Mouse (Mus musculus): Measurements from ENCODE around the gene Kirrel3.
A peak's percentile ranks its signal among the peaks of the same experiment; 100 is the strongest.

Kirrel3 gene

DNA sequence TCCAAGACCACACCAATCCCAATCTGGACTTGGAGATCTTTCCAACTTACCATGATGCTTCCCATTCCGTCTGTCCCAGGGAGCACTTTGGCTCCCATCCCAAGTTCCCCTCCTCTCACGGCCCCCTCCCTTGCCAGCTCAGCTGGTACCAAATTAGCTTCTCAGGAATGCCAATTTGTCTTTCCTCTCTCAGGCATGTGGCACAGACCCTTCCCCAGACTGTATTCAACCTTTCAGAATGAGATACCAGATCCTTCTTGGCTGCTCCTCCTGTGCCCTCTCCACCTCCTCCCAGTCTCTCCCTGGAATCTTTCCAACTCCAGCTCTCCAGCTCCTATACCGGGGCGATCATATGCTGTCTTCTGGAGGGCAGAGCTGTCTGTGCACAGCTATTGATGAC lies 264.2 kb downstream of the Kirrel3 start:
- DNase-seq (ENCODE audit: extremely low spot score, low spot score): no peak

DNA sequence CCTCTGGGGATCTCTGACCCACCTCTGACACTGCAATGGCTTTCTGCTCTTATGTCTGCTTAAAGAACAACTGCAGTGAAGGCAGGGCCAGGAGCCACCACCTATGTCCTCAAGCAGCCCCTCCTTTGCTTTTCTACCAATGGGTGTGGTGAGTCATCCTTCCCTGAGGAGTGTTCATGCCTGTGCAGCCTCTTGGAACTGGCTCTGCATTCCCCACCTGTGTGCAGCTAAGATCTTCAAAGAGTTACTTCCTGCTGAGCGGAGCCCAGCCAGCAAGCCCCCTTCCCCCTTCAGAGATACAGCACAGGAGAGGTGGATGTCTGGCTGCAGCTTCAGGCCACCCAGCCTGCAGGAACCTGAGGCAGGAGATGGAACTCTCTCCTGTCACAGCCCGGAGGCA lies 265.2 kb downstream of the Kirrel3 start:
- no peak for DNase-seq (ENCODE audit: extremely low spot score, low spot score)

DNA sequence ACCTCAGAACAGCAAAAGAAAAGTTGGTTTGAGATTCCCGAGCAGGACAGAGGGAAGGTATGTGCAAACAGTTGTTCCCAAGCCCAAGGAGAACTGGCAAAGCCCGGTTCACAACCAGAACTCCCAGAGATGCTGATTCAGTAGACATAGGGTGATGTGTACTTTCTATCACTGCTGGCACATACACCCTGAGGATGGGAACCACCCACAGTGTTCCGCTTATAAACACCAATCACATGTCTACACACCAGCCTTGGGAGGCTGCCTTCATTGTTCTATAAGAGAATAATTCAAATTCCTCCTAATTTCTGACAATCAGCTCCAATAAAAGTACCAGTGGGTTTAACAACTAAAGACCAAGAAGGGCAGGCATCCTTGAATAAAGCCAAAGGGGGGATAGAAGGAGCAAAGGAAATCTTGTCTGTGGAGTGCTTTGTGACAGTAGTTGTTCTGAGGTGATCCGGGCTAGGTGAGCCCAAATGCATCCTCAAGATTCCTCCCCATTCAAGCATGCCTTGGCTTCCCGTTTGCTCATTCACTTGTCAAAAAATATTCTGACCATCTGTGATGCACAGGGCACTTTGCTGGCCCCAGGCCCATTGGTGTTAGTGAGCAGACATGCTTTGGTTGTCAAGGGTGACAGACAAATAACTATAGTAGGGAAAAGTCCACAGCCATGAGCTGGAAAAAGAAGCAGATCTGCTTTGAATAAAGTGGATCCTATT lies 266.5 kb downstream of the Kirrel3 start:
- no peak for DNase-seq (ENCODE audit: extremely low spot score, low spot score)

DNA sequence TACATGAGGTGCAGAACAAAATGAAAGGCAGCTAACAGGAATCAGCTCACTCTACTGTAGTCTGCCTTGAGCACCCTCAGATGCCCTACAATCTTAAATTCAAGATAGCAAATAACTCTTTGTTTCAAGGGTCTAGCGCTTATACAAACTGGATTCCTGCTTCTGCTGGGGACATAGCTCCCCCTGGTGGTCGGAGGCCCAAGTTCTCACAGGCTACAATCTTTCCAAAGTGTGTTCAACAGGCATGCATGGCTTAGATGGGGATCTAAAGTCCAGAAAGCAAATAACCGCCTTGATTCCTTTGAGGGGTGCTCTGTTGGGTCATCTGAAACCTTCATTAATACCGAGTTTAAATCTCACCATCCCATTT lies 267.1 kb downstream of the Kirrel3 start:
- DNase-seq (ENCODE audit: extremely low spot score, low spot score): peak; percentile 77

DNA sequence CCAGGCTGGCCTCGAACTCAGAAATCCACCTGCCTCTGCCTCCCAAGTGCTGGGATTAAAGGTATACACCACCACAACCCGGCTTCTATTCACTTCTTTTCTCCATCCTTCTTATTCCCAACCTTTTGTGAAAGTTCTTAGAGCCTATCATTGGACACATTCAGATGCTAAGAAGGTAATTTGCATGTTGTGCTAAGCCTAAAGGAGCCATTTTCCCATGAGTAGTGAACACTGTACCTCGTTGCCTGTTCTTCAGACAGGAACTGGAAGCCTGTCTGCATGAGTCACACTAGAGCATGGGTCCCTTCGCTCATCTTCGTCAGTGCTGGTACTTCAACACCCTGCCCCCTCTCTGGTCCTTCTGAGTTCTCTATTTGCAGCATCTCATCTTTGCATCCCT lies 268.2 kb downstream of the Kirrel3 start:
- DNase-seq (ENCODE audit: extremely low spot score, low spot score): no peak

DNA sequence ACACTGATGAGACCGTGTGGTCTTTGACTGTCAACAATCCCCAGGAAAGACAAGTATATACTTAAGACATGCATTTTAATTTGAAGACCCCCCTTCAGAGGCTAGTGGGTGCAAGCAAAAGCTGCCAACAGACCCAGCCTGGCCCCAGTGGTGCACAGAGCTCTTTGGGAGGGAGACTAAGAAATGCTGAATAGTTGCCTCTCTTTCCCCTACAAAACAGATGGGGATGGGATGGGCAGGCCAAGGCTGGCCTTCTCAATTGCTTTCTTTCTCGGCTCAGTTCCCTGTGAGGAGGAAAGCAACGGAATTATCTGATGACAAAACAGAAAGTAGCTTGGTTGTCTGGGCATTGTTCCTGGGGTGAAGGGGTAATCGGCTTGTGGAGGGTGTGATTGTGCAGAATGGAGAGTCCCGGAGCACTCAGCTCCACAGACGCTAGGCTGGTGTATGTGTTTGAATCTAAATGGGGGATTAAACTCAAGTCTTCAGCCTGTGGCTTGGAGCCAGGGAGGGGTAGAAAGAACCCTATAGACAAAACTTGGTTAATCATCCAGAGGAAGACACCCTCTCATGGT lies 268.9 kb downstream of the Kirrel3 start:
- DNase-seq (ENCODE audit: extremely low spot score, low spot score): no peak

DNA sequence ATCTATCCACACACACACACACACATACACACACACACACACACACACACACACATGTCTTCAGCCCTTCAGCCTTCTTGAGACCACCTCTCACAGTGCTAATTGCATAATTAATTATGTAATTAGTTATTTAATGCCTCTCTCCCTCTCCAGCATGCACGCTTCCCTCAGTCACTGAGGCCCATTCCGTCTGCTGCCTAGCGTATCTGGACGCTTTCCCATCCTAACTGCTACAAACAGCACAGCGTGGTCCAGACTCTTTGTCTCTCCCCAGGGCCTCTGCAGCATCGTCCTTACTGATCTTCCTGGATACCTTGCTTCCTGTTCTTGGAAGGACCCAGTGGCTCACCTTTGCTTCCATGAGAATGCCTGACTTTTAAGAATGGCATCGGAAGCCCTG lies 270.4 kb downstream of the Kirrel3 start:
- no peak for DNase-seq (ENCODE audit: extremely low spot score, low spot score)

DNA sequence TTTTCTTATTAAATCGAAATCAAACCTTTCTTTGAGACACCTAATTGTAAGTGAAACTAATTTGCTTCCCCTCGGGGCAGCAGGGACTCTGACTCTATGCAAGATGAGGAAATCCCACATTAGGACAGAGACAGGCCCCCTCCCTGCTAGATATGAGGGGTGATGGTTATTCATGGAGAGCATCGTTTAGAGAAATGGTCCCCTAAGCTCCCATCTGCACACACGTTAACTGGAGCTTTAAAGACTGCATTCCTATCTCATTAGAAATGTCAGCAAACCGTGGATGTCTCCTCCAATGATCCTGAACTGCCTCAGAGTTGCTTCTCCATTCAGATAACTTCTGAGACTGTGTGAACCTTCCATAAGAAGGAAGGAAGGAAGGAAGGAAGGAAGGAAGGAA lies 273.2 kb downstream of the Kirrel3 start:
- no peak for DNase-seq (ENCODE audit: extremely low spot score, low spot score)

DNA sequence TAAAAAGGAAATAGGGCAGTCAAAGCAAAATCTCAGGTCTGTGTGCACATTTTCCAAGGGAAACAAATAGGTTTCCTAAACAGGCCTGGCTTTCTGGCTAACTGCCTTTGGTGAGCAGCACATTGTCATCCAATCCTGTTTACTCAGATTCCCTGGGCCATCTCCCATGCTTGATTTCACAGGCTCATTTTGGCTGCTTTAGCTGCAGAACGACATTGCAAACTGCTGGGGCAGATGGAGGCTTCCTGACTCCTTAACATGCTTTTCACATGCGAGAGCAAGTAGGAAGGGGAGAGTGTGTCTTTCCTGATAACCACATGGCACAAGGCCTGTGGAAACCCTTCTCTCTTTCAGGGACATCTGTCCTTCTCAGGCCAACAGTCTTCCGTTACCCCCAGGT lies 274.8 kb downstream of the Kirrel3 start:
- no peak for DNase-seq (ENCODE audit: extremely low spot score, low spot score)

DNA sequence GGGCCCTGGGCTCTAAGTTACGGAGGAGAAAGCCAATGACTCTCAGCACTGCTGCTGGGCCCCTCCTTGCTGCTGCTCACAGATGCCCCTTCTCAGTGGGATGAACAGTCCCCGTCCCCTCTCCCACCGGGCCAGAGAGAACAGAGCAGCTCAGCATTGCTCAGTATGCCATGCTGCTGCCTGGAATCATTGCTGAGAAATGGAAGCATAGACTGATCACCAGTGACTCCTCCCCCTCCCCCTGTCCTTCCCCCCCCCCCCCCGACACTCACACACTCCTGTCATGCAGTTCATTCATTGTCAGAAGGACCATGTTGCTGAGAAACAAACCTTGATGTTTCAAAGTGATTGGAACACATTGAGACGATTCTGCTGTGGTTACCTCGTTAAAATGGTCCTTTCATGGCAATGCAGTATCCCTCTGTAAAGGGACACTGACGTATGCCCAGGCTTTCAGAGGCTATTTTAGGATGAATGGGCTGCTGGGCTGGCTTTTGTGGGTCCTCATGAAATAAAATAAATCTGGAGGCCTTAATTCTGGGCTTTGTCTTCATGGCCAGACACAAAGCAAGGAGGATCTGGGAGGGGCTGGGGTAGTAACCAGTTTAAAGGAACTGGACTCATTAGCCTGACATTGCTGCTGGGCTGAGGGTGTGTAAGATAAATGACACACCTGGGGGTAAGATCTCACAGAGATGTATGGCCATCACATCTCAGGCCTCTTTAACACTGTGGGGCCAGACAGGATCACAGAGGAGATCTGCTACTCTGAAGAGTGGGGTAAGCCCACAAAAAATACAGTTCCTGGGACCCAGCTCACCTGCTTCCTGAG lies 281.3 kb downstream of the Kirrel3 start:
- no peak for DNase-seq (ENCODE audit: extremely low spot score, low spot score)

DNA sequence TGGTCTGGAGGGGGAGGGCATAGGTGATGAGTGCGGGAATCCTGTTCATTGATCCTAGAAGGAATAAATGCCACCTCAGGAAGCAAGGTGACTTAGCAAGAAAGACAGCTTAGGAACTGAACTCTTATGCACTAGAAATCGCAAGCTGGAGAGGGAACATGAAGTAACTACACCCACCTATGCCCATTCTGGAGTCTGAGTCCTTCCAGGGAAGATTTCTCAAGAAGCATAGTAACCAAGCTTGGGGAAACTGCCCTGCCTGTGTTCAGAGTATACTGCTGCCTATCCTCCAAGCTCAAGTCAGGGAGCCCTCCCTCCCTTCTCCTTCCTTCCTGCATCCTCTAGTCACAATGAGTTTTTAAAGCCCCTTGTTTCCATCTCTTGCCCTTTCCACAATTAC lies 283.3 kb downstream of the Kirrel3 start:
- DNase-seq (ENCODE audit: extremely low spot score, low spot score): no peak

DNA sequence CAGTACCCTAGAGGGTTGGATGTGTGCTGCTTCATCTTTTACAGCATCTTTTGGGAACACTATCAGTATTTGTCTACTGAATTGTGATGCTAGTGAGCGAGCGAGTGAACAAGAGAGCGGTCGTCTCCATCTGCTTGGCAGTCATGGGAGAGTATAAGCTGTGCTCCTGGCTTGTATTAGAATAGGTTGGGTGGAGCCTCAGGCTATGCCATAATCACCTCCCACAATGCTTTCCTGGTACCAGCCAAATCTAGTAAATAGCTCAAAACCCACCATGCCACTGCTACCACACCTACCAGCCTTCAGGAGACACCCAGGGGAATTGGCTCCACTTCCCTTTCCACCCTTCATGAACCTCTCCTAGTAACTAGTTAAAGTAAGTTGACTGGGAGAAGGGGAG lies 285.3 kb downstream of the Kirrel3 start:
- DNase-seq (ENCODE audit: extremely low spot score, low spot score): no peak

DNA sequence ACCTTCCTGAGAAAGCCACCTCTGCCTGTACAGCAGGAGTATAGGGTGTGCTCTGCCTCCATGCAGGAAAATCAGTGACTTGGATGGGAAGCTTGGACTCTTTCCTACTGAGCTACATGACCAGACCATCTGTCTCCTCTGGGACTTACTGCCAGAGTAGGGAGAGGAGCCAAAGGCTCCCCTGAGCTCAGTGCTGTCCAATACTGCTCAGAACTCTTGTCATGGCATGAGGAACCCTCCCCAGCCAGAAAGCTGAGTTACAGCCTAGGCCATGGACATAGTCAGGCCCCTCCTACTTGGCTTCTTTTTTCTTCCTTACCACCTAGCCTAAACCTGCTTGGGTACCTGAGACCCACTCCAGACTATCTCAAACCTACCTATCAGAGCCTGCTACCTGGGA lies 285.7 kb downstream of the Kirrel3 start:
- no peak for DNase-seq (ENCODE audit: extremely low spot score, low spot score)

DNA sequence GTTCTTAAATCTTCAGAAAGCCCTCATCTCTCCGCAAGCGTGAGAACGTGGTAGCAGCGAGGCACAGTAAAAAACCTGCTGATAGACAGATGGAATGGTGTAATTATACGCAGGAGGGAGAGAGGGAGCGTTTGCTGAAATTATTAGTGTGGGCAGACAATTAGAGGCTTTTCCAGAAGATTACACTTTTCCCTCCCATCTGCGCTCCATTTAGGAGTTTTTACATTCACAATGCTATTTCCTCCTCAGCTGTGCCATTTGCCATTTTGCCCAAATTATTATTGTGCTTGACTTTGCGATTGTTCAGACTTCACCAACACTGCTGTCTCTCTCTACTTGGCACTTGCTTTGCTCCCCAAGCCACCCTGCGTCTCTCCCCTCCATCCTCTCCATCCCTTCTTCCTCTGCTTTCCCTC lies 286.3 kb downstream of the Kirrel3 start:
- DNase-seq (ENCODE audit: extremely low spot score, low spot score): no peak

DNA sequence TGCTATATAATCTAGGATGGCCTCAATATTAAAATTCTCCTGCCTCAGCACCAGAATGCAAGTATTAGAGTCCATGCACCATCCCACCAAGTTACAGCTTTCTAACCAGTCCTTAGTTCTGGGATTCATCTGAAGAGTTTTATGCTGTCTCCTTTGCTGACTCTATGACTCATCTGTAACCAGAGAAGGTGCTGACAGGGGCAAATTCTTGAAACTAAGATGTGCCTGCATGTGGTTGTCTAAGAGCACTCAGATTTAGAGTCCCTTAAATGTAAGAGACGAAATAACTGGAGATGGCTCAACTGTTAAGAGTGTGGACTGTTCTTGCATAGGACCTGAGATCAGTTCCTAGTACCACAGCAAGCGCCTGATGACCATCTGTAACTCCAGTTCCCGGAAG lies 295.7 kb downstream of the Kirrel3 start:
- DNase-seq (ENCODE audit: extremely low spot score, low spot score): no peak

DNA sequence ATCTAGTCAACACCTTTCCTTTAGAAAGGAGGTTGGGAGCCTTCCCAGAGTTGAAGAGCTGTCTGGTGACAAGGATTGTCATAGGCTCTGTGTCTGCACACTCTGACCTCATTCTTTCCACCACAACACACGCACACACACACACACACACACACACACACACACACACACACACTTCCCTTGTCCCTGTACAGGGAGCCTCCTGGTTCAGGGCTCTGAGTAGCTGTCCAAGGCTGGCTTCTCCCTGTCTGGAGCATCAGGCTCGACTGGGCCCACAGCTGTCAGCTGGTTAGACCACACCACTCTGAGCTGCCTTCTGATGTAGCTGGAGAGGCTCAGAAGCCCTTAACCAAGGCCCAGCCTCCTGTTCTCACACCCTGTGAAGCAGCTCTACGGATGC lies 302.2 kb downstream of the Kirrel3 start:
- no peak for DNase-seq (ENCODE audit: extremely low spot score, low spot score)

DNA sequence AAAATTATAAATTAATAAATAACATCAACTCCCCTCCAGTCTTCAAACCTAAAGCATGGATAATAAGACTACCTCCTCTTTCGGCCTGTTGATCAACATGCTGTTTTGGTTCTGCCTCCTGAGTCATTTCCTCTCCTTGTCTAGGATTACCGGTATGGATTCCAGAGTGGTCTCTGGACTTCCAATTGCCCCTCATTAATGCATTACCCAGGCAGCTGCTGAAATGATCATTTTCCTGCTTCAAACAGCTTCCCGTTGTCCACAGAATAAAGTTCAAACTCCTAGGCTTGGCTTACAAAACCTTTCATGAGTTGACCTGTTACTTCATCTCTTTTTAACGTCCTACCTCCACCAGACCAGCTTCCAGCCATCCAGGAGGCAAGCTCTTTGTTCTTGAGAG lies 309.5 kb downstream of the Kirrel3 start:
- no peak for DNase-seq (ENCODE audit: extremely low spot score, low spot score)

DNA sequence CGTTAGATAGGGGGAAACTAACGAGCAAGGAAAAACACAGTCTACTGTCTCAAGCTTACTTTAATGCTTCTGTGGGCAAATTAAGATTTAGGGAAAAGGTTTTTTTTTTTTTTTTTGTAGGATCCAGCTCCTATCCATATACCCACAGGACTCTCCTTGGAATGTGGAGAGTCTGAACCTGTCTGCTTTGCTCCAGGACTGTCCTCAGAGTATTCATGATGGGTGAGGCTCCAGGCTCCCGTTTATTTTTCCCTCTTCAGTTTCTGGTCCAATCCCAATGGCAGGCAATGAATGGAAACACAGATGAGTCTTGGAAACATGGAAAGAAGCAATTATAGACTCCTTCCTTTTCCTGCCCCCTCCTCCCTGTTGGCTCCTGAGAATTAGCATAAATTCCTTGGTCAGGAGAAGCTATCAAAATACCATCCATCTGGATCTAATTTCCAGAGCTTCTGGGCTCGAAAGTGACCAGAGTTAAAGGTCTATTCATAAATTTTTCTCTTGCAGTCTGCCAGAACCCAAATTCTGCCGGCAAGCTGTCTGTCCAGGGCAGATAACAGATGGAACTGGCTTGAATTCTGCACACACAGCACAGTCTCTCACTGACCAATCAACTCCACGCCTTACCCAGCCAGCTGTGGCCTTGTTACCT lies 312.1 kb downstream of the Kirrel3 start:
- DNase-seq (ENCODE audit: extremely low spot score, low spot score): peak; percentile 37

DNA sequence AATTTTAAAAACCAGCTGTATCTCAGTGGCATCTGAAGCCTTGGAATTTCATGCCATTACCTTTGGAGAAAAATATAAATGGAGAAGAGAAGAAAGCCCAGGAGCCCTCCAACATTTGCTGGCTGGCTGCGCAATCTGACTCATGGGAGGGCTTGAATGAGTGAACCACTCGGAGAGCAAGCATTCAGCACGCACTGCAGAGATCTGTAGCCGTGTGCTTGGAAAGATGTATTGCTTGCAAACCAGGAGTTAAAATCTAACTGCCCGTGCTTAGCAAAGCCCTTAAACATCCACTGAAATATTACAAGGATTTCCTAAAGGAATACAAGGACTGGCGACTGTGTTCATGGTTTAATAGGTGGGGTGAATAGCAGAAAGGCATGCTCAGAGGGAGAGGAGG lies 316.0 kb downstream of the Kirrel3 start:
- no peak for DNase-seq (ENCODE audit: extremely low spot score, low spot score)

DNA sequence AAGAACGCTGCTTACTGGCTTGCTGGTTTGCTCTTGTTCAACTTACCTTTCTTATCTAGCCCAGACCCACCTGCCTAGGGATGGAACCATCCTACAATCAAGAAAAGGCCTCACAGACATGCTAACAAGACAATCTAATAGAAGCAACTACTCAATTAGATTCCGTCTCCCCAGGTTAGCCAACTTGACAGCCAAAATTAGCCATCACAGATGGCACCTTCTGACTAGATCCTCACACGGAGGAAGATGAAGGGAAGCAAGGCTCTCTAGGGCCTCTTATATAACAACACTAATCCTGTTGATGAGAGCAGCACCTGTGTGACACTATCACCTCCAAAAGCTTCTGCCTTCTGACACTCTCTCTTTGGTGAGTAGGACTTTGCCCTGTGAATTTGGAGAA lies 321.2 kb downstream of the Kirrel3 start:
- no peak for DNase-seq (ENCODE audit: extremely low spot score, low spot score)

DNA sequence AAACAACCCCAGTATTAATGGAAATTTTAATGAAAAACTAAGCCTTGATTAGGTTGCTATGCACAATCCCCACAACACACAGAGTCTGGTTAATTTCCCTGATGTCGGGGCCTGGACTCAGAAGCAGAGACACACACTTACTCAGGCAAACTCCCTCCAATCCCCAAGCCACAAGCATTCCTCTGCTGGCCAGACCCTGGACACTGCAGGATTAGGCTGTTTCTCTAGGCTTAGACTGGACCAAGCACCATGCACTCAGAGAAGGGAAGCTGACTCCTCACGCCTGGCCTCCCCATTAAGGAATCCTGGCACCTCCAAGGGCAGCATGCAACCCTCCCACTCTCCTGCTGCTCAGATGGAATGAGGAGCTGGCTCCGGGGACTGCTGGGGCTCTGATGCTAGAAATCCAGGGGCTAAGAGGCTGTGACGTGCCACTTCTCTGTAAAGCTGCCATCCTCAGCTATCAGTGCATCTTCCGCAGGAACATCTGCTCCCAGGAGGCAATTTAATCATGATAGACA lies 324.4 kb downstream of the Kirrel3 start:
- DNase-seq (ENCODE audit: extremely low spot score, low spot score): no peak
